ENCODE assay signal across 21 mouse cellular contexts in the genomic region with DNA sequence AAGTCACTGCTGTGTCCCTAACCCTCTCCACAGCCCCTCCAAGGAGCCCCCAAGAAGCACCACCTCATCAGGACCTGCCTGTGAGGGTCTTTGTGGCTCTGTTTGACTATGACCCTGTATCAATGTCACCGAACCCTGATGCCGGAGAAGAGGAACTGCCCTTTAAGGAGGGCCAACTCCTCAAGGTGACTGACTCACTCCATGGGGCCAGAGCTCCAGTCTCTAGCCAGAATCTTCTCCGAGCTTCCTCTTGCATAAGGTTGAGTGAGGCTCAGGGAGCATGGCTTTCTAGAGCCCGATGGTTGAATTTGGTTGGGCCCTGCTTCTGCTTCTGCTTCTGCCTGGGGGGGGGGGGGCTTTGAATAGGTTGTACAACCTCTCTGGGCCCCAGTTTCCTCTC. TPM values are rescaled to one million over a fixed set of nuclear protein-coding genes. Genes with fewer than 3 reads are reported as not detected.
DNase-seq lines count a peak whose midpoint lies in the region; ATAC-seq and TF ChIP-seq lines count a peak whose summit lies in the region.
"Had no signal": no experiment of that assay in that cellular context is flagged by ENCODE, and none has a peak within 500 bp of the region (broad histone marks: within the 10 kb centered on the region; RNA-seq: fewer than 3 reads in every experiment).

No protein-coding gene starts in this region.

- no peaks in the 10 kb centered on the region for H3K27me3 ChIP-seq in cerebellum, adult 2 months (ENCODE audit: control insufficient read depth, insufficient read depth, low read length)
- peaks cover 93% of the 10 kb centered on the region for H3K27me3 ChIP-seq in heart, embryonic 10.5 days (ENCODE audit: insufficient read depth, poor library complexity, severe bottlenecking)
- H3K27me3 ChIP-seq in E14TG2a.4 (ENCODE audit: insufficient read depth, low read length) = peaks cover 76% of the 10 kb centered on the region
- H3K27me3 ChIP-seq in thymus, adult 2 months (ENCODE audit: control insufficient read depth, insufficient read depth, low read length) = no peaks in the 10 kb centered on the region
- H3K27me3 ChIP-seq: hindbrain, embryonic 15.5 days; liver, embryonic 15.5 days; lung, embryonic 15.5 days had no signal

- no peaks in the 10 kb centered on the region for H3K36me3 ChIP-seq in heart, embryonic 10.5 days
- no peaks in the 10 kb centered on the region for H3K36me3 ChIP-seq in E14TG2a.4 (ENCODE audit: insufficient read depth, low read length)
- H3K36me3 ChIP-seq in thymus, adult 2 months (ENCODE audit: control insufficient read depth, insufficient read depth, low read length) = no peaks in the 10 kb centered on the region
- H3K36me3 ChIP-seq: limb, embryonic 10.5 days; liver, embryonic 15.5 days; lung, embryonic 15.5 days had no signal

- peak overlapping the region; percentile 6; the same call in 1 of the 2 replicates for H3K27ac ChIP-seq in cerebellum, adult 2 months (ENCODE audit: insufficient read depth, low read length)
- 0 out of 2 replicates have a peak overlapping the region, but pooled peaks have one; percentile 1 for H3K27ac ChIP-seq in heart, embryonic 10.5 days
- H3K27ac ChIP-seq in thymus, adult 2 months (ENCODE audit: control insufficient read depth, insufficient read depth, low read length) = no peak overlapping the region
- H3K27ac ChIP-seq: hindbrain, embryonic 15.5 days; liver, embryonic 15.5 days; lung, embryonic 15.5 days; stomach, postnatal 0 days had no signal

- H3K4me1 ChIP-seq in cerebellum, adult 2 months (ENCODE audit: control insufficient read depth, insufficient read depth, low read length) = peaks cover 20% of the 10 kb centered on the region
- peaks cover 22% of the 10 kb centered on the region for H3K4me1 ChIP-seq in heart, embryonic 10.5 days
- H3K4me1 ChIP-seq in E14TG2a.4 (replicated peaks; ENCODE audit: low read depth, low read length) = peaks cover 32% of the 10 kb centered on the region
- H3K4me1 ChIP-seq in thymus, adult 2 months (replicated peaks; ENCODE audit: control insufficient read depth, insufficient read depth, low read length) = no peaks in the 10 kb centered on the region; the same call in 1 of the 2 replicates

- H3K4me3 ChIP-seq in cerebellum, adult 2 months (replicated peaks; ENCODE audit: insufficient read depth, low read depth, low read length) = no peak overlapping the region
- H3K4me3 ChIP-seq in heart, embryonic 10.5 days = no peak overlapping the region
- H3K4me3 ChIP-seq in E14TG2a.4 (replicated peaks; ENCODE audit: low read length) = peak overlapping the region; percentile 75
- H3K4me3 ChIP-seq in thymus, adult 2 months (ENCODE audit: control insufficient read depth, insufficient read depth, low read length) = no peak overlapping the region
- H3K4me3 ChIP-seq: hindbrain, embryonic 15.5 days had no signal

- no peak for DNase-seq in cerebellum, adult 2 months
- no peak for DNase-seq in cerebellum, adult 8-10 months
- DNase-seq in heart, embryonic 10.5 days (ENCODE audit: low spot score) = no peak
- DNase-seq in heart, adult 11 months = no peak
- no peak for DNase-seq in thymus, adult 2 months
- DNase-seq: gastrocnemius, postnatal 10 days; heart, adult 18-20 months; heart, postnatal 36 days; kidney, adult 8-10 months; kidney, postnatal 14 days; liver; lung, postnatal 4 days had no signal

- TF ChIP-seq CTCF in cerebellum, adult 2 months (IDR thresholded peaks at IDR 0.05; ENCODE audit: borderline replicate concordance, insufficient read depth, low read depth, low read length) = no peak
- TF ChIP-seq CTCF in E14TG2a.4 (conservative IDR thresholded peaks at IDR 0.05; ENCODE audit: low read length) = no peak
- TF ChIP-seq CTCF in thymus, adult 2 months (IDR thresholded peaks at IDR 0.05; ENCODE audit: borderline replicate concordance, control insufficient read depth, extremely low read depth, insufficient read depth, low read length, poor library complexity) = no peak

- WGBS in cerebellum, adult 2 months = 44% methylated on average over 4 of the region's 4 CpGs
- 78% methylated on average over 4 of the region's 4 CpGs for WGBS in heart, embryonic 10.5 days
- 85% methylated on average over 4 of the region's 4 CpGs for WGBS in thymus, adult 2 months

- ATAC-seq in granulocyte monocyte progenitor cell, adult 5-6 weeks (replicated peaks; ENCODE audit: poor library complexity, severe bottlenecking) = peak; percentile 76

- no peaks in the 10 kb centered on the region for H3K9me3 ChIP-seq in heart, embryonic 10.5 days
- H3K9me3 ChIP-seq in E14TG2a.4 (ENCODE audit: low read length) = no peaks in the 10 kb centered on the region
- H3K9me3 ChIP-seq: hindbrain, embryonic 15.5 days; limb, embryonic 10.5 days; liver, embryonic 15.5 days; lung, embryonic 15.5 days had no signal

- no peak for TF ChIP-seq POLR2A in cerebellum, adult 2 months (IDR thresholded peaks at IDR 0.05; ENCODE audit: borderline replicate concordance, insufficient read depth, low read length)
- TF ChIP-seq POLR2A in thymus, adult 2 months (IDR thresholded peaks at IDR 0.05; ENCODE audit: control insufficient read depth, extremely low read depth, insufficient read depth, low read length, poor library complexity) = no peak

RNA-seq across cellular contexts. Expression of gene Mpo, which starts 14.0 kb away (rescaled TPM):
- 0.08 and 0.11 TPM in 2 replicates for polyA plus RNA-seq in cerebellum, adult 2 months (2012; rRNA removed)
- polyA plus RNA-seq in heart, embryonic 10.5 days (2016; fragmentation: Nextera tagmentation; extraction: Ambion mirVana) = 5.8 and 11.8 TPM in 2 replicates
- total RNA-seq in granulocyte monocyte progenitor cell, adult 5-6 weeks (2014; fragmentation: Nextera tagmentation) = 13,307 and 13,753 TPM in 2 replicates
- 9,750 and 13,011 TPM in 2 replicates for total RNA-seq in granulocyte monocyte progenitor cell, adult 5-6 weeks (2017)
- 4.6 and 8.5 TPM in 2 replicates for polyA plus RNA-seq in thymus, adult 2 months (2012; rRNA removed)
- total RNA-seq: heart, adult 18-20 months; heart, postnatal 36 days; neutrophil, adult 5-6 weeks had no signal
- polyA plus RNA-seq: C2C12 had no signal

RNA-seq across cellular contexts. Expression of gene Tspoap1, which starts 19.1 kb away (rescaled TPM):
- 198 TPM in 2 replicates for polyA plus RNA-seq in cerebellum, adult 2 months (2012; rRNA removed)
- polyA plus RNA-seq in heart, embryonic 10.5 days (2016; fragmentation: Nextera tagmentation; extraction: Ambion mirVana) = 0.95 and 1.5 TPM in 2 replicates
- 100 and 132 TPM in 2 replicates for total RNA-seq in granulocyte monocyte progenitor cell, adult 5-6 weeks (2014; fragmentation: Nextera tagmentation)
- total RNA-seq in granulocyte monocyte progenitor cell, adult 5-6 weeks (2017) = 51.8 and 56.2 TPM in 2 replicates
- polyA plus RNA-seq in thymus, adult 2 months (2012; rRNA removed) = 25.3 and 27.9 TPM in 2 replicates
- polyA plus RNA-seq: C2C12 had no signal

RNA-seq across cellular contexts. Expression of gene Supt4a, which starts 42.0 kb away (rescaled TPM):
- polyA plus RNA-seq in cerebellum, adult 2 months (2012; rRNA removed) = 155 and 158 TPM in 2 replicates
- 122 and 151 TPM in 2 replicates for polyA plus RNA-seq in heart, embryonic 10.5 days (2016; fragmentation: Nextera tagmentation; extraction: Ambion mirVana)
- 130 and 136 TPM in 2 replicates for total RNA-seq in granulocyte monocyte progenitor cell, adult 5-6 weeks (2014; fragmentation: Nextera tagmentation)
- total RNA-seq in granulocyte monocyte progenitor cell, adult 5-6 weeks (2017) = 58.6 and 81.1 TPM in 2 replicates
- polyA plus RNA-seq in thymus, adult 2 months (2012; rRNA removed) = 172 and 215 TPM in 2 replicates

RNA-seq across cellular contexts. Expression of gene Lpo, which starts 48.7 kb away (rescaled TPM):
- 4.5 and 6.5 TPM in 2 replicates for polyA plus RNA-seq in cerebellum, adult 2 months (2012; rRNA removed)
- polyA plus RNA-seq in heart, embryonic 10.5 days (2016; fragmentation: Nextera tagmentation; extraction: Ambion mirVana) = 0.04 TPM in 1 of 2 replicates, not detected in the other
- total RNA-seq in granulocyte monocyte progenitor cell, adult 5-6 weeks (2014; fragmentation: Nextera tagmentation) = not detected in 2 replicates
- total RNA-seq in granulocyte monocyte progenitor cell, adult 5-6 weeks (2017) = not detected in 2 replicates
- 8.0 and 10.1 TPM in 2 replicates for polyA plus RNA-seq in thymus, adult 2 months (2012; rRNA removed)
- total RNA-seq: gastrocnemius, postnatal 10 days; heart, adult 18-20 months; heart, postnatal 36 days; neutrophil, adult 5-6 weeks had no signal
- polyA plus RNA-seq: C2C12; limb, embryonic 10.5 days had no signal

Comparison
In these comparisons a context has a peak if more than half of its experiments do, and no peak if none do; other contexts are left out.
1. RNA of gene Tspoap1, which starts 19.1 kb away (polyA plus RNA-seq): 198 TPM in cerebellum, adult 2 months and 25.3 to 27.9 TPM in thymus, adult 2 months; 0.95 to 1.5 TPM in heart, embryonic 10.5 days; every median in the first group is over 10 times any median in the second.